Mouse (Mus musculus) MEL (cell line): Measurements from ENCODE around the gene Trib3.
A peak's percentile ranks its signal among the peaks of the same experiment; 100 is the strongest.

ENCODE experiments used
- CHD2 ChIP-seq: IDR thresholded peaks from 2 replicates; pipeline ENCODE4 v1.6.1; 2011; ENCODE audit warnings: low read length, improper control_type of control experiment
- CTCF ChIP-seq, 3 experiments: IDR thresholded peaks in 2 of 3; conservative IDR thresholded peaks in 1 of 3; 2 replicates each; pipeline ENCODE4 v1.5.1; 2011 to 2012; ENCODE audit warnings: low read length in 3 of 3, low read depth in 2 of 3, mild to moderate bottlenecking in 2 of 3, improper control_type of control experiment in 1 of 3, inconsistent platforms in 1 of 3, mixed read lengths in 1 of 3, moderate library complexity in 1 of 3; ENCODE audit not compliant: control insufficient read depth in 1 of 3, insufficient read depth in 1 of 3, poor library complexity in 1 of 3, severe bottlenecking in 1 of 3
- ELF1 ChIP-seq: IDR thresholded peaks from 2 replicates; pipeline ENCODE4 v1.6.1; 2014; ENCODE audit warnings: low read depth, mild to moderate bottlenecking, inconsistent platforms, low read length, improper control_type of control experiment, moderate library complexity
- EP300 ChIP-seq, 2 experiments: IDR thresholded peaks; 2 replicates each; pipeline ENCODE4 v1.6.1; 2011; ENCODE audit warnings: improper control_type of control experiment in 2 of 2, low read length in 2 of 2, low read depth in 1 of 2, mild to moderate bottlenecking in 1 of 2
- HCFC1 ChIP-seq: IDR thresholded peaks from 2 replicates; pipeline ENCODE4 v1.6.1; 2012; ENCODE audit warnings: low read depth, mild to moderate bottlenecking, inconsistent platforms, low read length, improper control_type of control experiment, moderate library complexity
- SMC3 ChIP-seq: IDR thresholded peaks from 2 replicates; pipeline ENCODE4 v1.6.1; 2011; ENCODE audit warnings: low read depth, low read length, improper control_type of control experiment

GRCm38 (mm10) chr2:152372661-152373060, 28.8 kb upstream of the Trib3 start:
- no peak for TF ChIP-seq CHD2
- TF ChIP-seq CTCF (IDR thresholded peaks at IDR 0.05 in 2 of 3, conservative IDR thresholded peaks at IDR 0.05 in 1 of 3; ENCODE audit: control insufficient read depth in 1 of 3, insufficient read depth in 1 of 3, low read depth in 2 of 3, low read length in 3 of 3, poor library complexity in 1 of 3, severe bottlenecking in 1 of 3), result no peak
- no peak for TF ChIP-seq EP300 (IDR thresholded peaks at IDR 0.05; ENCODE audit: low read depth in 1 of 2, low read length in 2 of 2)
- TF ChIP-seq HCFC1, result peak; percentile 52; the same call in 1 of the 2 replicates
- TF ChIP-seq ELF1, result 0 out of 2 replicates have a peak, but pooled peaks have one; percentile 29
- no peak for TF ChIP-seq SMC3
